Mouse (Mus musculus): ENCODE measurements at regions not wholly inside any gene's neighbourhood (a gene's known extent, or its start where the extent isn't known, plus 50 kb on each side); places are given as distances from the start of the nearest gene placed in this dataset.

DNA sequence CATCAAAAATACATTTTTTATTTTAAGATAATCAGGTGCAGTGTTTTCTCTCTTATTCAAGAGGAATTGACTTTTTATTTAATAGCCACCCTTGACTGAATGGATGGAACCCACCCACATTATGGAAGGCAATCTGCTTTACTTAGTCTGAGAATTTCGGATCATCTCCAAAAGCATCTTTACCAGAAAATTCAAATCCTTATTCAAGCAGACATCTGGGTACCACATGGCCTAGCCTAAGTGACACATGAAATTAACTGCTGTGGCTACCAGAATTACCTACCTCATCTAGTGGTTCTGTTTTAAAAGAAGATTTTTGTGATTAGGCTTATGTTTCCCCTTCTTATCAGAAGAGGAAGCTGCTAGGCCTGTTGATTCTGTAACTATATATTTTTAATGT lies 178.9 kb upstream of the Tars start:
- DNase-seq (ENCODE audit: low spot score in 2 of 2): no peak

GRCm38 (mm10) chr15:11574359-11574758 lies 174.9 kb upstream of the Tars start:
- no peak for DNase-seq (ENCODE audit: low spot score in 2 of 2)

DNA sequence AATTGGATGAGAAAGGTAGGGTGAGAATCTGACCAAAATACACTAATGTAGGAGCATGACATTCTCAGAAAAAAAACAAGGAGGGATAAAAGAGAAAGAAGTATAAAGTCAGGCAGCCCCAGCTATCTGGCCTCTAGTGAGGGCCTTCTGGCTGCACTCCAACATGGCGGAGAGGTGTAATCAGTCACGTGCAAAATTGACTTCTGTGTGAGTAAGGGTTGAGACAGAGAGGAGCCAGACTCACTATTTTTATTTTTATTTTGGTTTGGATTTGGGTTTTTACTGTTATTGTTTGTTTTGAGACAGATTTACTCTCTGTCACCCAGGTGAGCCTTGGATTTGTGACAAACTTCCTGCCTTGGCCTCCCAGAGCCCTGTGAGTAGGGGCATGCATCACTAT lies 174.0 kb upstream of the Tars start:
- DNase-seq (ENCODE audit: low spot score in 2 of 2): no peak

GRCm38 (mm10) chr15:11572063-11572462 lies 172.6 kb upstream of the Tars start:
- no peak for DNase-seq (ENCODE audit: low spot score in 2 of 2)

DNA sequence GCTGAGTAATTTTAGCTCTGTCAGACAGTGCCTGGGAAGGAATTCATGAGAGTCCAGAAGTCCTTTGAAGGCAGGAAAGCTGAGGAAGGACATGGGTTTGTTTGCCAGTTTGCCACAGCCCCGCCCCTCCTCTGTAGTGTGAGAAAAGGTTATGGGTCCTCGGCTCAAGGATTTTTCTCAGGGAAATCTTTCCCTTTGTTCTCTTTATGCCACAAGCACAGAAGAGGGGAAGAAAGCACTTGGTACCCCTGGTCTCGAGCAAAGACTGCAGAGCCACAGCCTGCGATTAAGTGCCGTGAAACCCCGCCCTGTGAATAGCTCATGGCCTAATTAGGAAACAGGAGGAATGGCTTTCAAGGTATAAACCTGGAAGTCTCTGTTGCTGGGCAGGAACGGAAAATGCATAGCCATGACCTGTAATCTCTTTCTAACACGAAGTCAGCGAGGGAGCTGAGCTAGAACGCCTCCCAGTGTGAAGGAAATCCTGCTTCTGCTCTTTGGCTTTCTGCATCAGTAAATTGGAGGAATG lies 166.1 kb upstream of the Tars start:
- DNase-seq (ENCODE audit: low spot score in 2 of 2): no peak

- no peak for DNase-seq (ENCODE audit: low spot score in 2 of 2)
Observed at GRCm38 (mm10) chr15:11552568-11552967, 153.1 kb upstream of the Tars start.

GRCm38 (mm10) chr15:11552110-11552509 lies 152.6 kb upstream of the Tars start:
- no peak for DNase-seq (ENCODE audit: low spot score in 2 of 2)

DNA sequence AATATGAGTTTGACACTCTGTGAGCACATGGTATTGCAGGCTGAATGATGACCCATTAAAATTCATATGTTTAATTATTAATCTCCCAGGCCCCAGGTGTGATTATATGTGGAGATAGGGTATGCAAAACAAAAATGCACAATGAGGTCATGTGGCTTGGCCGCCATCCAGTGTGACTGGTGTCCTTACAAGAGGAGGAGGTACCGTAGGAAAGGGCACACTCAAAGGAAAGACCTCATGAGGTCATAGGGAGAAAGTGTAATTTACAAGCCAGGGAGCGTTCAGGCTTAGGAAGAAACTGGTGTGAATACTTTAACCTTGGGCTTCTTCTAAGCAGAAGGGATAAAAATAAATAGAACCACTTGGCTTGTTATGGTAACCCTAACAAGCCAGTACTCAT lies 140.0 kb upstream of the Tars start:
- no peak for DNase-seq (ENCODE audit: low spot score in 2 of 2)

- DNase-seq (ENCODE audit: low spot score in 2 of 2): no peak
Observed at GRCm38 (mm10) chr15:11536076-11536620, 136.7 kb upstream of the Tars start.

DNA sequence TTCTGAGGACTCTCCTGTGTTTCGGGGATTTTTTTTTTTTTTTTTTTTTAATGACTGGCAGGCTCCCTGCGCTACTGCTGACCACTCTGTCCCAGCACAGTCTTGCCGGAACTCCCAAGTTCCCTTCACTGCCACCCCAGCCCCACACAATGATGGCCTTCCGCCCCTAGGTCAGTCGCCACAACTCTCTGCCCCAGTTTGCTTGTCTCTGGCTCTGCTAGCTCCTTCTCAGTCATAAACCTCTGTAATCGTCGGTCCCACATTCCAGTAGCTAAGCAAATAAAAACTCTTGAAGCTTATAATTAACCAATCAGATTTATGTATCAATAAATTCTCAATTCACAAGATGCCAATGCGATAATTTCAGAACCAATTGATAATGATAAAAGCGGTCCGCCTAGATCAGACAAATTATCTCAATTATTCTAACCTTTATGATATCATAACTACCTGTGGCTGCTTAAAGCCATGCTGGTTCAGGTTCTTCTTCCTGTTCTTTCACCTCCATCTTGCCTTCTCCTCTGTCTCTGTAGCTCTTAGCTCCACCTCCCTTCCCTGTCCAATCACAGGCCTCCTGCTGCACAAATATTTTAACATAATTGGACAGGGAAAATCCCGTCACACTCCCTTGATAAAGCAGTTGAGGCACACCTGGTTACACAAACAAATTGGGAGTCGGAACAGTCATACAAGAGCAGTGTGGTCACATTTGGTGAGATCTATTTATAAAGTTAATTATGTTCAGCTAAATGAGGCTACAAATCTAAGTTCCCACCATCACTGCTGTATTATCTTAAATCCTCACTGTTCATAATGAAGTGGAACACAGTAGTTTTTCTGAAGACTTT lies 135.2 kb upstream of the Tars start:
- DNase-seq (ENCODE audit: low spot score in 2 of 2): no peak

DNA sequence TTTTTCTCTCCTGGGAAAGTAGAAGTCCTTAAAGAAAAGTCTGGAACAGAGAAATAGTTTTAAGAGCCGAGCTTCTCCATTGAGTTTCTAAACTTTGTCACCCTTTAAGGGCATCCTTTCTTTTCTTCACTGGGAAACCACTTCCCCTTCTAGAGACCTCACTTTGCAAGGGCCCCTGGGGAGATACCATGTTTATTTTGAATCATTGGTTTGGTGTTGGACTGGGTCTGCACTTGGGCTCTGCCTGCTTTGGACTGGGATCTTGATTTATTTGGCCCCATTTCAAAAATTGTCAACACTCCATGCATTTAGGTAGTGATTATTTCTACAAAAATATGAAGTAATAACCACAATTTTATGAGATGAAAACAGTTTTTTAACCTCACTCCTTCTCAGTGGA lies 134.2 kb upstream of the Tars start:
- no peak for DNase-seq (ENCODE audit: low spot score in 2 of 2)

DNA sequence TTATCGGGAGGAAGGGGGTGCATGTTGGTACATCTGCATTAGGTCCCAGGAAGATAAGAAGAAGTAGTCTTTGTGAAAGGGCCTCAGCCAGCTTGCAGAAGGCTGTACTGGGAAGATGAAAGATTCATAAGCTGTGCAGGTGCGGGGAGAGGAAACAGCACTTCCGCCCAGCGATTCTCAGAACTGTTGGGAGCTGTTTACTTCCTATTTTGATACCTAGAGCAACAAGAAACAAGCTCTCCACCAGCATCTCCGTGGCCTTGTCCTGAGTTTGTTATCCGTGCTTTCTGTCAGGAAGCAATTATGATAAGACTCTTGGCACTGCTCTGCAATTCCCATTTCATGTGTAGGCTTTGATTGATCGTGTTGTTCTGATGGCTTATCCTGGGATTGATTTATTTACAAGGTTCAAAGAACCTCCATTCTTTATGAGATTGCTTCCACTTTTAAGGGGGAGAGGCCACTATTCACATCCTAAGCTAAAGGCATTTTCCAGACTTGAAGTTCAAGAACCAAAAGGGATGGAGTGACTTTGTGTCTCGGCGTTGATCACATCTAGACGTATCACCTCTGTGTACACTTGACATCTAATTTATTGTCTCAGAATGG lies 133.6 kb upstream of the Tars start:
- DNase-seq (ENCODE audit: low spot score in 2 of 2): no peak

DNA sequence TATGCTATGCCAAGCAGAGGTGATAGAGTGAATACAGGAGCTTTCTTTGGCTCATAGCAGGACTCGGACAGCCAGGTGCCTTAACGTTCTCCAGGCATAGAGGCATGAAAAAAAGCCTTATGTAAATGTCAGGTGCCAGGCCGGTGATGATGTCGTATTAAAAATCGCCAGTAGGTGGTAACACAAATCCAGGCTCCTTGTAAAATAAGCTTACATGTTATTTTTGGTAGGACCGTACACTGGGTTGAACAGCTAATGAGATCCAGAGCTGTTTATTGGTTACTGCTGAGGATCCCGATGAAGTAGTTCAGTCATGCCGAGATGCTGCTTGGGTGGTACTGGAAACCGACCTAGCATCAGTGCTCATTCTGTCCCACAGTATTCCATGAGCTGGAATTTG lies 133.1 kb upstream of the Tars start:
- no peak for DNase-seq (ENCODE audit: low spot score in 2 of 2)

DNA sequence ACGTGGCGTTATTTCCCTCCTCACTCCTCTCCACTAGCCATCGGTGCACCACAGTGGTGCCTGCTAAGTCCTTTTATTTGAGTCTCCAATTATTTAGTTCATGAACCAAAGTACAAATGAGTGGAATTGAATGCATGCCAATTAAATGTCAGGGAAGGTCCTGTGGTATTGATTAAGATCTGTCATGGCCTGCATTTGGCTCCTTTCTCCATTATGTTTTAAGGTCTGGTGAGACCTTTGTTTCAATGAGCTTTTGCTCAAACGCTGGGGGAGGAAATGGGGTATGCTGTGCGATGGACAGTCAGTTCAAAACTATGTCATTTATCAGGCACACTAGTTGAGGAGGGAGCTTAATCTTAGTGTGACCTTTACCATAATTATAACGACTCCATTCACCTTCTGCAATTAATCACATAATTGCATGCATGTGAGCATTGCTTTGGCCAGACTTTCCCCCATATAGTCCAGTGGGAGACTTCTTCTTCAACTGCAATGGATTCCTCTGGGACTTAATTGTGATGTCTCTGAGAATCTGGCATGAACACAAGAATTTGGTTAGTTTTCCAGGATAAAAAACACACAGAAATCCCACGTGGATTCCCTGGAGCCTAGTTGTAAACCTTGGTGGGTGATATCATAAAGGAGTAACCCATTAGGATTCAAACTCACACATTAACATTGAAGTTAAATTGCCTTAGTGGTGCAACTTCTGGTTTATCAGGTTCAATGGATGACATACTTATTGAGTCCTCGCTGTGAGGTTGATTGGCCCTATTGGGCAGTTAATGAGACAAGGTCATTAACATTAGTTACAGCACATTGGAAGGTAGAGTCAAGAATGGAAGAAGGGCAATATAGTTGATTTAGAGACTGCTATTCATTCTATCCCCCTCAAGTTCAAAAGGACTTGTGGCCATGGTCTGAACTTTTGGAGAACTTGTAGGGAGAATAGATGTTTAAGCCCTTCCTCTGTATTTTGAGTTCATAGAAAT lies 130.7 kb upstream of the Tars start:
- no peak for DNase-seq (ENCODE audit: low spot score in 2 of 2)

- no peak for DNase-seq (ENCODE audit: low spot score in 2 of 2)
Observed at GRCm38 (mm10) chr15:11524337-11525106, 125.1 kb upstream of the Tars start.

GRCm38 (mm10) chr15:11518565-11518964 lies 119.1 kb upstream of the Tars start:
- no peak for DNase-seq (ENCODE audit: low spot score in 2 of 2)

GRCm38 (mm10) chr15:11517892-11518291 lies 118.4 kb upstream of the Tars start:
- DNase-seq (ENCODE audit: low spot score in 2 of 2): no peak

DNA sequence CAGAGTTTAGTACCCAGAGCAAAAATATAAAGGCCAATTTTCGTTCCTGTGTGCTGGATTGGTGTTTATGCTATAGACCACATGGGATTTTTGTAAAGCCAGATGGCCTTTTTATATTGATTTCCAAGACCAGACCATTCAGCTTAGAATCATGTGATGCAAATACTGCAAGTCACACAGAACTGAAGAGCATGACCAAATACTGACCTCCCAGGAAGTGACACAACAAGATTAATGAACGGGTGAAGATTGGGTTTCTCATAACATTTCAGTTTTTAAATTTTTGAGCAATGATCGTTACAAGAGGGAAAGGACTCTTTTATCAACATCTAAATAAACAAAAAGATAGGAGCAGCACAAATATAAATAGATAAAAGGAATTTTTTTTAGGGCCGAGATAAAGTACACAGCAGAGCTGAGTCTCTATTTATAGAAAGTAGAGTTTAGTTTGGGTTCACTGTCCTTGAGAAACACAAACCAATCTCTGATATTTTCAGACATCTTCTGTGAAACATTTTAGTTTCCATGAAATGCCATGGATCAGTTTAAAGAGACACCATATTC lies 105.7 kb upstream of the Tars start:
- no peak for DNase-seq (ENCODE audit: low spot score in 2 of 2)

DNA sequence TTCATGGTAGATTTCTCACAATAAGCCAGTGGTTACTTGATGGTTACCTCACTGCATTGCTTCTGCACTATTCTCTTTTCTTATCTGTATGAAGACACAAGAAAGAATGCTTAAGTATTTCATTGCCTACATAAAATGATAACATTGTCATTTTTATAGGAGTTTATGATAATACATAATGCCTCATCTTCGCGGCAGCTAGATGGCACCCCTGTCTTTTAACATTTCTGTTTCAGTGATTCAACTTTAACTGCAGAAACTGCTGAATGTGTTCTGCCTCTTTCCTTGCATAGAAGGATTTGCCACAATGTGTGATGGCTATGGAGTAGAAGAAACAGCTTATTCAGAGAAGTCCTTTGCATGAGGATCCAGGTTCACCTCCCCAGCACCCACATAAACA lies 97.0 kb upstream of the Tars start:
- no peak for DNase-seq (ENCODE audit: low spot score in 2 of 2)

DNA sequence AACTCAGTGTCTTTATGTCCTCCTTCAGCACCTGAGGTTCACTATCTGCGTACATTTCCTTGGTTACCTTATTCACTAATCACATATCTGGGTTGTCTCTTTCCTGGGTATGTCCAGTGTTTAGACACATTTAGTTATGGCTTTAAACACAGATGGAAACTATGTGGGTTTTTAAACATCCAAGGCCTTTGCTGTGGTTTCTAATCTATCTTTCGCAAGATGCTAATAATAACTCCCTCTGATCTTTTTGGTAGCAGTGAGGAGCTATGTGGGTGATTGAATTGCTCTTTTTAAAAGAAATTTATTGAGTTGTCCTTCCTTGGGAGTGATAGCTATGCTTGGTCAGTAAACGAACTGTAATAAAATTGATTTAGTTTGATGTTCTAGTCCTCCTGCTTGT lies 89.7 kb upstream of the Tars start:
- no peak for DNase-seq (ENCODE audit: low spot score in 2 of 2)
